Mouse (Mus musculus) stomach, postnatal 0 days (tissue): Measurements from ENCODE around the gene Zdhhc22. TPM values are rescaled to one million over a fixed set of nuclear protein-coding genes. Genes with fewer than 3 reads are reported as not detected.

Experiments used
- ATAC-seq: fragments of 200-750 bp; cut with Nextera tagmentation; 2 replicates; pipeline ENCODE4 v1.8.0; 2017; ENCODE audit not compliant: low FRiP score, low TSS enrichment
- DNase-seq: peaks from one replicate; pipeline ENCODE4 v3.0.0-alpha.2; 2016; ENCODE audit warnings: low spot score
- H3K27ac ChIP-seq: fragments of 300-500 bp; sonication (generic); replicated peaks from 2 replicates; pipeline ENCODE4 v1.5.1; 2014; ENCODE audit warnings: mild to moderate bottlenecking, control low read depth
- H3K27me3 ChIP-seq: fragments of 300-500 bp; sonication (generic); 2 replicates; pipeline ENCODE4 v1.6.1; 2014; ENCODE audit warnings: low read length; ENCODE audit not compliant: control insufficient read depth, insufficient read depth
- H3K36me3 ChIP-seq: fragments of 300-500 bp; sonication (generic); 2 replicates; pipeline ENCODE4 v1.6.1; 2014; ENCODE audit warnings: low read length, mixed read lengths; ENCODE audit not compliant: control insufficient read depth, insufficient read depth
- H3K4me1 ChIP-seq: fragments of 300-500 bp; sonication (generic); replicated peaks from 2 replicates; pipeline ENCODE4 v1.6.1; 2014; ENCODE audit warnings: antibody characterized with exemption; ENCODE audit not compliant: control insufficient read depth, insufficient read depth
- H3K4me2 ChIP-seq: fragments of 300-500 bp; sonication (generic); replicated peaks from 2 replicates; pipeline ENCODE4 v1.6.1; 2014; ENCODE audit warnings: low read depth, mild to moderate bottlenecking, control low read depth, moderate library complexity
- H3K4me3 ChIP-seq: fragments of 300-500 bp; sonication (generic); 2 replicates; pipeline ENCODE4 v1.5.1; 2014; ENCODE audit warnings: low read depth, low read length, control low read depth
- H3K9ac ChIP-seq: fragments of 300-500 bp; sonication (generic); 2 replicates; pipeline ENCODE4 v1.6.1; 2014; ENCODE audit warnings: mild to moderate bottlenecking, low read length, control low read depth, mixed read lengths
- H3K9me3 ChIP-seq: fragments of 300-500 bp; sonication (generic); 2 replicates; pipeline ENCODE4 v1.6.1; 2016; ENCODE audit warnings: low read length; ENCODE audit not compliant: control insufficient read depth
- CTCF ChIP-seq: IDR thresholded peaks from 2 replicates; pipeline ENCODE4 v1.5.1; 2016; ENCODE audit warnings: antibody characterized with exemption, low read depth, mild to moderate bottlenecking, moderate library complexity
- EP300 ChIP-seq: optimal IDR thresholded peaks from 2 replicates; pipeline ENCODE3; 2016; ENCODE audit warnings: antibody characterized with exemption
- WGBS: fragments of 180-500 bp; shearing (Covaris S2); extraction: QIAGEN DNeasy Blood & Tissue Kit; methylation state at CpG from one replicate; pipeline ENCODE4 v1.1.7; 2014; 5-methylcytosine and 5-hydroxymethylcytosine counted together
- polyA plus RNA-seq: library from polyadenylated mRNA; unstranded; fragments of >200 nt; fragmentation: Nextera tagmentation; extraction: Ambion mirVana; gene quantifications from 2 replicates; pipeline ENCODE4 v1.2.1, GENCODE M21; 2015

The Zdhhc22 gene
- polyA plus RNA-seq, 1 experiment from 2014 or later: 0.53 TPM

DNA sequence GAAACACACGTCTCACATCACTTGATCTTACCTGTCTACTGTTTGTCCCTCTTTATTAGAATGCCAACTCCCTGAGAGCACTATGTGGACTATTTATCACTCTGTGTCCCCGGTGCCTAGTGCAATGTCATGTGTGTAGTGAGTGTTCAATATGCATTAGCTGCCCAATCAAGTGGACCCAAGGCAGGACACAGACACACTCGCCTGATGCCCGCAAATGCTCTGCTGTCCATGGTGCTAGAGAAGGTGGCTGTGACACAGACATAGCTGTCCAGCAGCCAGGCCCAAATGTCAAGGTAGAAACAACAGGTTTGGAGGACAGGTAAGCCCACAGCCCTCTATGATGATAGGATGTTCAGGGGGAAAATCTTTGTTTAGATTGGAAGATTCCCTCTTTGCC lies 3.9 kb upstream of the Zdhhc22 start:
- Histone ChIP-seq H3K36me3 (no peaks in the 10 kb centered on the region), H3K4me3 (no peak overlapping the region), H3K27me3 (peaks cover 7% of the 10 kb centered on the region; the same call in 1 of the 2 replicates), H3K4me2 (no peak overlapping the region), H3K9ac (no peak overlapping the region), H3K27ac (no peak overlapping the region), H3K4me1 (no peaks in the 10 kb centered on the region), H3K9me3 (no peaks in the 10 kb centered on the region)
- ATAC-seq (no peak), DNase-seq (no peak)
- TF ChIP-seq EP300: no peak
- TF ChIP-seq CTCF: no peak
- 32% methylated on average over 4 of the region's 4 CpGs for WGBS

DNA sequence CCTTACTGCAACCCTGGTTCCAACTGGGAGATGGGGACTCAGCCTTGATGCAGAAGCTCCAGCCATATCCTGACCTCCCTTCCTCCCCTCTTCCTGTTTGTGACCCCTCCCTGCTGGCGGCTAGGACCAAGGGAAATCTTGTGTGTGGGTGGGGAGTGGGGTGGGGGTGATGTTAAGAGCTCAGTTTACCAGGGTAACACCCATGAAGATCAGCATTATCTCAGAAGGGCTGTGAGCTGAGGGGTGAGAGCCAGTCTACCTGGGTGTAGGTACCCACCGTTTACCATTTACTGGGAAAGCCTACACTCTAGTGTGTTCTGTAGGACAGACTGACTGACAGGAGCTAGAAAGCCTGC lies 503 bp upstream of the Zdhhc22 start:
- TF ChIP-seq CTCF (no peak), EP300 (no peak)
- no peak overlapping the region for H3K4me3 ChIP-seq
- DNase-seq (no peak), ATAC-seq (no peak; the same call in 1 of the 2 replicates)
- 41% methylated on average over 2 of the region's 2 CpGs for WGBS
- no peak overlapping the region for H3K4me2 ChIP-seq
- H3K4me1 ChIP-seq: no peaks in the 10 kb centered on the region
- H3K9me3 ChIP-seq: no peaks in the 10 kb centered on the region
- no peaks in the 10 kb centered on the region for H3K36me3 ChIP-seq
- H3K27me3 ChIP-seq: peaks cover 12% of the 10 kb centered on the region; the same call in 1 of the 2 replicates
- no peak overlapping the region for H3K9ac ChIP-seq
- no peak overlapping the region for H3K27ac ChIP-seq

DNA sequence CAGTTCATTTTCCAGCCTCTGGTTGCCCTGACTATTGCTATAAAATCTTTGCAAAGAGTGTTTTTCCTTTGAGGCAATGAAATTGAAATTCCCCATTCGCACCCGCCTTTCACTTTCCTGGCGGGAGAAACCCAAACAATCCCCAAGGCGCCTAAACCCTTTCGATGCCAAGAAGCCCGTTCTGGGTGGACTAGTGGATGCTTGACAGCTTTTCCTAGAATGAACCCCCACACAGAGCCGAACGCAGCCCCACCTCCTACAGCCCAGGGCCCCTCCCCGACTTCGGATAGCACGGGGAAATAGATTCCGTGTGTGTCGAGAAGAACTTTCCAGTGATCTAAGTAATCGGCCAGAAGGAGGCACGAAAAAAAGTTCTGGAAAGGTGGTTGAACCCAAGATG lies 852 bp downstream of the Zdhhc22 start:
- Histone ChIP-seq H3K4me1 (no peaks in the 10 kb centered on the region), H3K9ac (no peak overlapping the region), H3K4me3 (no peak overlapping the region), H3K27me3 (peaks cover 12% of the 10 kb centered on the region; the same call in 1 of the 2 replicates), H3K4me2 (no peak overlapping the region), H3K9me3 (no peaks in the 10 kb centered on the region), H3K36me3 (no peaks in the 10 kb centered on the region), H3K27ac (no peak overlapping the region)
- TF ChIP-seq CTCF: no peak
- TF ChIP-seq EP300: no peak
- WGBS: 8% methylated on average over 15 of the region's 15 CpGs
- no peak for DNase-seq
- no peak for ATAC-seq

DNA sequence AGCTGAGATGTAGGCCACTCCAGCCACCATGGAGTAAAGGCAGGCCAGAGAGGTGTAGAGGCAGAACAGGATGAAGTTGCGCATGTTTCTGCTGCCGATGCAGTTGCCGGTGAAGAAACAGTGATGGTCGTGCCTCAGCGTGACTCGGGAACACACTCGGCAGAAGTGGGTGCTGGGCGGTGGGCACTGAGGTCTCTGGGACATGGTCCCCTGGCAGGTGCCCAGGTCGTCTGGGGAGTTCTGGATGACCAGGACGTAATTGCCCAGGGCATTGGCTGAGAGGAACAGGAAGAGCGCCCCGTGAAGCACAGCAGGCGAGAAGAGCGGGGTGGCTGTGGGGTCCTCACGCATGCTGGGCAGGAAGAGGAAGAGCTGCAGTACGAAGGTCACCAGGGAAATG lies 2.0 kb downstream of the Zdhhc22 start:
- TF ChIP-seq EP300: no peak
- Histone ChIP-seq H3K36me3 (no peaks in the 10 kb centered on the region), H3K27ac (no peak overlapping the region), H3K27me3 (peaks cover 12% of the 10 kb centered on the region; the same call in 1 of the 2 replicates), H3K4me1 (no peaks in the 10 kb centered on the region), H3K9me3 (no peaks in the 10 kb centered on the region), H3K9ac (no peak overlapping the region), H3K4me2 (no peak overlapping the region), H3K4me3 (no peak overlapping the region)
- no peak for ATAC-seq
- WGBS: 36% methylated on average over 16 of the region's 16 CpGs
- DNase-seq: no peak

DNA sequence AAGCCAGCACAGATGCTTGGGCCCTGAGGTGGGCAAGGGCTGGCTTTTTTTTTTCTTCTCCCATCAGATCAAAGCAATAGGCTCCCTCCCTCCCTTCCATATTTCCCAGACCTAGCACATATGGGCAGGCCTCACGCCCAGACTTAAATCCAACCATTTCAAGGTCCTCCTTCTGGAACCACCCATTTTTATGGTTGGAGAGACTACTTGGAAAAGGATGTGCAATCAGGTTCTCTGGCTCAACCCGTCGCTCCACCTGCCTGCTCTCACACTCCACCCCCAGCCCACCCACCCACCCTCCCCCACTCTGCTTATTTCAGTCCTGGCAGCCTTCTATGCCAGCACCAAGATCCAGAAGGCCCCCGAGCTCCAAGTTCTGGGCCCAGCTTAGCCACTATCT lies 3.7 kb downstream of the Zdhhc22 start:
- H3K27ac ChIP-seq: no peak overlapping the region
- WGBS: 65% methylated on average over 4 of the region's 4 CpGs
- no peak overlapping the region for H3K4me2 ChIP-seq
- no peaks in the 10 kb centered on the region for H3K4me1 ChIP-seq
- peaks cover 12% of the 10 kb centered on the region; the same call in 1 of the 2 replicates for H3K27me3 ChIP-seq
- H3K9me3 ChIP-seq: no peaks in the 10 kb centered on the region
- H3K9ac ChIP-seq: no peak overlapping the region
- ATAC-seq (no peak), DNase-seq (no peak)
- no peaks in the 10 kb centered on the region for H3K36me3 ChIP-seq
- H3K4me3 ChIP-seq: no peak overlapping the region
- TF ChIP-seq CTCF (no peak), EP300 (no peak)

DNA sequence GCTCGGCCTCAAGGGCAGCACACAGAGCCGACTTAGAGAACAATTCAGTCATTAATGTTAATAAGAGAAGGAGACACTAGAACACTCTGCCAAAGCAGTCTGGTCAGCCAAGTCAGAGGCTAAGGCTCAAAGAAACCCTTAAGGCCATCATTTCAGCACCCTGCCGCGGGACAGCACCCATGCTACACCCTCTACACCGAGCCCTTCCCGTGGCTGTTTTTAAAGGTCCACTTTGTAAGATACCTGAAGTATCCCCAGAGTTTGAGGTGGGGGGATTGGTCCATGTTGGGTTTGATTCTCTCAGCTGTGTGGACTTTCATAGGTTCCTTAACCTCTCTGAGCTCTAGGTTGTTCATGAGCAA lies 6.1 kb downstream of the Zdhhc22 start:
- Histone ChIP-seq H3K9me3 (no peaks in the 10 kb centered on the region), H3K9ac (no peak overlapping the region), H3K27ac (no peak overlapping the region), H3K27me3 (peaks cover 5% of the 10 kb centered on the region; the same call in 1 of the 2 replicates), H3K36me3 (no peaks in the 10 kb centered on the region), H3K4me2 (no peak overlapping the region), H3K4me1 (no peaks in the 10 kb centered on the region), H3K4me3 (no peak overlapping the region)
- TF ChIP-seq EP300 (no peak), CTCF (no peak)
- ATAC-seq: no peak
- WGBS: 7% methylated on average over 6 of the region's 6 CpGs
- DNase-seq: peak; percentile 69
